Mouse (Mus musculus) megakaryocyte, embryonic 14.5 days (primary cell): Measurements from ENCODE around the gene Ift20. TPM values are rescaled to one million over a fixed set of nuclear protein-coding genes. Genes with fewer than 3 reads are reported as not detected.
A peak's percentile ranks its signal among the peaks of the same experiment; 100 is the strongest.
"Not testable (repeated sequence)": the region's sequence is repeated elsewhere in the genome, so short reads cannot be mapped to it uniquely, and the experiment has no call there.

Experiments
- H3K27me3 ChIP-seq: replicated peaks from 2 replicates; pipeline ENCODE3; 2012; ENCODE audit warnings: inconsistent platforms
- H3K36me3 ChIP-seq: replicated peaks from 2 replicates; pipeline ENCODE3; 2012; ENCODE audit warnings: low read length, inconsistent platforms, mixed read lengths
- H3K4me1 ChIP-seq: 2 replicates; pipeline ENCODE4 v1.6.1; 2012; ENCODE audit warnings: inconsistent platforms
- H3K4me3 ChIP-seq: replicated peaks from 2 replicates; pipeline ENCODE3; 2012; ENCODE audit warnings: moderate library complexity, mild to moderate bottlenecking, inconsistent platforms
- H3K9me3 ChIP-seq: 2 replicates; pipeline ENCODE4 v1.6.1; 2012; ENCODE audit warnings: inconsistent platforms
- FLI1 ChIP-seq: IDR thresholded peaks from 2 replicates; pipeline ENCODE4 v1.6.1; 2012; ENCODE audit warnings: low read length, inconsistent platforms, mixed read lengths
- GATA1 ChIP-seq: IDR thresholded peaks from 3 replicates; pipeline ENCODE4 v1.6.1; 2012; ENCODE audit warnings: mixed read lengths, low read length, inconsistent platforms, borderline replicate concordance
- polyA plus RNA-seq: library from polyadenylated mRNA; stranded (reverse); fragments of >175 nt; gene quantifications from 2 replicates; pipeline ENCODE4 v1.2.3, GENCODE M21; 2012; ENCODE audit warnings: low replicate concordance; ENCODE audit not compliant: insufficient read depth

Gene Ift20
- polyA plus RNA-seq, 1 experiment = 119 TPM

- no peak for TF ChIP-seq GATA1
- TF ChIP-seq FLI1 = no peak
- Histone ChIP-seq H3K9me3 (peaks cover 6% of the 10 kb centered on the region), H3K4me3 (no peak overlapping the region), H3K27me3 (no peaks in the 10 kb centered on the region), H3K36me3 (peaks cover 75% of the 10 kb centered on the region), H3K4me1 (peaks cover 69% of the 10 kb centered on the region)
Observed at GRCm38 (mm10) chr11:78557241-78557640, 21.1 kb downstream of the Ift20 start.

- peaks cover 84% of the 10 kb centered on the region for H3K36me3 ChIP-seq
- peaks cover 88% of the 10 kb centered on the region for H3K4me1 ChIP-seq
- H3K27me3 ChIP-seq = no peaks in the 10 kb centered on the region
- H3K4me3 ChIP-seq = no peak overlapping the region
- H3K9me3 ChIP-seq = no peaks in the 10 kb centered on the region; the same call in 1 of the 2 replicates
- TF ChIP-seq GATA1 (no peak), FLI1 (no peak)
Observed at GRCm38 (mm10) chr11:78560447-78560846, 24.3 kb downstream of the Ift20 start.

- Histone ChIP-seq H3K27me3 (no peaks in the 10 kb centered on the region), H3K4me1 (peaks cover 92% of the 10 kb centered on the region), H3K9me3 (no peaks in the 10 kb centered on the region; the same call in 1 of the 2 replicates), H3K36me3 (peaks cover 83% of the 10 kb centered on the region), H3K4me3 (peak overlapping the region; percentile 73)
- no peak for TF ChIP-seq FLI1
- TF ChIP-seq GATA1 = no peak
Observed at GRCm38 (mm10) chr11:78566775-78567174, 30.6 kb downstream of the Ift20 start.

- H3K4me1 ChIP-seq = peaks cover 92% of the 10 kb centered on the region
- no peak for TF ChIP-seq GATA1
- TF ChIP-seq FLI1 = no peak
- H3K4me3 ChIP-seq = no peak overlapping the region
- no peaks in the 10 kb centered on the region for H3K9me3 ChIP-seq
- H3K36me3 ChIP-seq = peaks cover 83% of the 10 kb centered on the region
- H3K27me3 ChIP-seq = no peaks in the 10 kb centered on the region
Observed at GRCm38 (mm10) chr11:78567614-78568013, 31.5 kb downstream of the Ift20 start.

- Histone ChIP-seq H3K27me3 (no peaks in the 10 kb centered on the region), H3K4me3 (peak overlapping the region; percentile 69), H3K36me3 (peaks cover 81% of the 10 kb centered on the region), H3K9me3 (no peaks in the 10 kb centered on the region), H3K4me1 (peaks cover 91% of the 10 kb centered on the region)
- TF ChIP-seq FLI1 = no peak
Observed at GRCm38 (mm10) chr11:78568827-78569226, 32.7 kb downstream of the Ift20 start.

GRCm38 (mm10) chr11:78569806-78570205 lies 33.6 kb downstream of the Ift20 start:
- Histone ChIP-seq H3K4me1 (peaks cover 88% of the 10 kb centered on the region), H3K9me3 (no peaks in the 10 kb centered on the region), H3K27me3 (no peaks in the 10 kb centered on the region), H3K4me3 (peak overlapping the region; percentile 84), H3K36me3 (peaks cover 80% of the 10 kb centered on the region)
- TF ChIP-seq GATA1 = no peak; the same call in 2 of the 3 replicates

GRCm38 (mm10) chr11:78571441-78571840 lies 35.3 kb downstream of the Ift20 start:
- Histone ChIP-seq H3K4me1 (peaks cover 90% of the 10 kb centered on the region), H3K27me3 (no peaks in the 10 kb centered on the region), H3K9me3 (no peaks in the 10 kb centered on the region), H3K36me3 (peaks cover 82% of the 10 kb centered on the region), H3K4me3 (no peak overlapping the region)
- TF ChIP-seq FLI1 (no peak), GATA1 (no peak)

- TF ChIP-seq GATA1 (no peak), FLI1 (no peak)
- Histone ChIP-seq H3K36me3 (peaks cover 82% of the 10 kb centered on the region), H3K4me1 (peaks cover 90% of the 10 kb centered on the region), H3K27me3 (no peaks in the 10 kb centered on the region), H3K9me3 (no peaks in the 10 kb centered on the region), H3K4me3 (no peak overlapping the region)
Observed at GRCm38 (mm10) chr11:78571854-78572253, 35.7 kb downstream of the Ift20 start.

GRCm38 (mm10) chr11:78574031-78574430 lies 37.9 kb downstream of the Ift20 start:
- H3K9me3 ChIP-seq, H3K4me3 ChIP-seq, H3K27me3 ChIP-seq: not testable (repeated sequence)
- Histone ChIP-seq H3K36me3 (peaks cover 93% of the 10 kb centered on the region), H3K4me1 (peaks cover 82% of the 10 kb centered on the region)

- Histone ChIP-seq H3K4me1 (peaks cover 77% of the 10 kb centered on the region), H3K36me3 (peaks cover 93% of the 10 kb centered on the region), H3K9me3 (no peaks in the 10 kb centered on the region), H3K4me3 (no peak overlapping the region), H3K27me3 (no peaks in the 10 kb centered on the region)
- TF ChIP-seq GATA1 (no peak), FLI1 (no peak)
Observed at GRCm38 (mm10) chr11:78574536-78574935, 38.4 kb downstream of the Ift20 start.

- peaks cover 94% of the 10 kb centered on the region for H3K36me3 ChIP-seq
- H3K9me3 ChIP-seq = no peaks in the 10 kb centered on the region
- no peak overlapping the region for H3K4me3 ChIP-seq
- peaks cover 72% of the 10 kb centered on the region for H3K4me1 ChIP-seq
- no peaks in the 10 kb centered on the region for H3K27me3 ChIP-seq
- no peak for TF ChIP-seq FLI1
- TF ChIP-seq GATA1 = no peak
Observed at GRCm38 (mm10) chr11:78574975-78575374, 38.8 kb downstream of the Ift20 start.
